Mouse (Mus musculus) MEL (cell line): ENCODE data around the gene Fam19a1.

Source experiments
- CTCF ChIP-seq, 3 experiments: IDR thresholded peaks in 2 of 3; conservative IDR thresholded peaks in 1 of 3; 2 replicates each; pipeline ENCODE4 v1.5.1; 2011 to 2012; ENCODE audit warnings: low read length in 3 of 3, low read depth in 2 of 3, mild to moderate bottlenecking in 2 of 3, improper control_type of control experiment in 1 of 3, inconsistent platforms in 1 of 3, mixed read lengths in 1 of 3, moderate library complexity in 1 of 3; ENCODE audit not compliant: control insufficient read depth in 1 of 3, insufficient read depth in 1 of 3, poor library complexity in 1 of 3, severe bottlenecking in 1 of 3
- MAX ChIP-seq: IDR thresholded peaks from 2 replicates; pipeline ENCODE4 v1.6.1; 2011; ENCODE audit warnings: low read length, improper control_type of control experiment
- TBP ChIP-seq: IDR thresholded peaks from 2 replicates; pipeline ENCODE4 v1.8.0; 2011; ENCODE audit warnings: low read depth, low read length, improper control_type of control experiment

DNA sequence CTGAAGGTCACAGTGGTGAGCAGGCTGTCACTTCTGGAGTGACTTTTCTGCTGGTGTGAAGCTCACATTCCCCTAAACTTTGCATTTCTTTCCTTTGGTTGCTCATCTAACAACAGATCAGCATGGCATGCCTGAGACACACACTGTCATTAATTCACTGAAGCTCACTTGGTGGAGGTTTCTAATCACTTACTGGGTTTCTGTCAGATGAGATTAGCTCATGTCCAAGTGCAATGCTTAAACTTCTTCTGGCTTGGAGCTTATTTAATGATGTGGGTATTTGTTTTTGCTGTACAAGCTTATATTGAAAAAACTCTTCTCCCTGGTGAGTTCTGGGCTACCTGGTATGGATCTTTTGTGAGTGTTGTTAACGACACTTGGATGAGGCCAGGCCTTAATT, 343.3 kb downstream of the Fam19a1 start:
- TF ChIP-seq MAX: no peak
- TF ChIP-seq TBP: no peak
- TF ChIP-seq CTCF (IDR thresholded peaks at IDR 0.05 in 2 of 3, conservative IDR thresholded peaks at IDR 0.05 in 1 of 3; ENCODE audit: control insufficient read depth in 1 of 3, insufficient read depth in 1 of 3, low read depth in 2 of 3, low read length in 3 of 3, poor library complexity in 1 of 3, severe bottlenecking in 1 of 3): no peak
